Mouse (Mus musculus): ENCODE measurements at regions not wholly inside any gene's neighbourhood (a gene's known extent, or its start where the extent isn't known, plus 50 kb on each side); places are given as distances from the start of the nearest gene placed in this dataset.
A peak's percentile ranks its signal among the peaks of the same experiment; 100 is the strongest.

GRCm38 (mm10) chr11:19356151-19356550, 337.4 kb upstream of the Meis1 start:
- DNase-seq (ENCODE audit: low read depth): no peak

DNA sequence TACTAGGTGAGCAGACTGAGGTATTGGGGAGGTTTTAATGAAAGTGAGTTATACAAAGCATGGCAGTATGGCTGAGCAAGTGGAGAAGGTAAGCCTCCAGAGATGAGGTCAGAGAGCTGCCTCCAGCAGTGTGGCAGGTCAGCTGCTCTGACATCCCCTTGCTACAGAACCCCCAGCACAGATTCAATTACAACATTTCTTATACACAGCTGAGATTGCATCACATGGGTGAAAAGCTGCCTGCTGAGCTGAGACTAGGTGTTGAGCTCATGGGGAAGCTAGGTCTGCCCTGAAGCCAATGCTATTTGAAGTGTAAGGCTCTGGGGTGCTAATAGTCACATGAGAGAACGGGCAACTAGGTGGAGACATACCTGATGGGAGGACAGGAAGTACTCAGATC, 350.4 kb upstream of the Meis1 start:
- TF ChIP-seq CTCF (IDR thresholded peaks at IDR 0.05; ENCODE audit: borderline replicate concordance, extremely low read depth, insufficient read depth, insufficient read length) (no peak), POLR2A (IDR thresholded peaks at IDR 0.05; ENCODE audit: borderline replicate concordance, extremely low read depth, insufficient read depth, insufficient read length, poor library complexity, severe bottlenecking) (no peak)

More at GRCm38 (mm10) chr11:19356151-19356550, 337.4 kb upstream of the Meis1 start:
- TF ChIP-seq POLR2A (IDR thresholded peaks at IDR 0.05; ENCODE audit: borderline replicate concordance, extremely low read depth, insufficient read depth, insufficient read length, poor library complexity, severe bottlenecking) (no peak), CTCF (IDR thresholded peaks at IDR 0.05; ENCODE audit: borderline replicate concordance, extremely low read depth, insufficient read depth, insufficient read length) (no peak)

DNA sequence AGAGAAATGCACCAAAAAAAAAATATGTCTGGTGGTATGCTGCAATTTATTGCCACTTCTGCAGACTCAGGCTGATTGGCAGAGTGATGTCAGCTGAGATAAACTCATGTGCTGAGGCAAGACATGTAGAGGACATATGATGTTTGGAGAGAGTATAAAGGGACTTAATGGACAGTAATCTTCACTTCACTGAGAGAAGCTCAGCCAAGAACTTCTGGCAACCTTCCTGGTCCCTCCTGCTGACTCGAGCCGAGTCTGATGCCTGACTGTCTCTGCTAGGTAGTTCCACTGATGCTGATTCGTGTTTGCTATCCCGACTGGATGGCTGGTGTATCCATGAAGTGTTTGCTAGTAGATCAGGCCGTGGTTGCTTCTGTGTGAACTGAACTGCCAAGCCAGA, 354.7 kb upstream of the Meis1 start:
- peak; percentile 15 for DNase-seq (ENCODE audit: low read depth)

More for the DNA sequence above, 350.4 kb upstream of the Meis1 start:
- DNase-seq (ENCODE audit: low read depth): no peak

DNA sequence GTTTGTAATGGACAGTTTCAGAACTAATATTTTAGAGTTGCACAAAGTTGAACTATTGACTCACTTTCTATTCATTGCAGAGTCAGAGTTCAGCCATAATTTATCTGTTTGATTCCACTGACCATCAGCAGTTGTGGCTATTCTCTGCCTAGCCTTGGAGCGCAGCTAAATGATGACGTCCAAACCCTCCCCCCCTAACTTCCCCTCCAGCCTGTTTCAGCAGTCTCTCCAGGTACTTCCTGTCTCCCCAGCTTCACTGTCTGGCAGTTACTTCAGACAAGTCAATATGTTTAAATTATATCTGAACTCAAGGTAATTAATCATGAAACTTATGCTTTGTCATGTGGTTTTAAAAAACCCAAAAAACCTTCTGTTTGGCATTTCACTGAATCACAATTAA, 362.1 kb upstream of the Meis1 start:
- no peak for TF ChIP-seq CTCF (IDR thresholded peaks at IDR 0.05; ENCODE audit: borderline replicate concordance, extremely low read depth, insufficient read depth, insufficient read length)
- no peak for TF ChIP-seq POLR2A (IDR thresholded peaks at IDR 0.05; ENCODE audit: borderline replicate concordance, extremely low read depth, insufficient read depth, insufficient read length, poor library complexity, severe bottlenecking)
- no peak for DNase-seq (ENCODE audit: low read depth)

More for the DNA sequence above, 354.7 kb upstream of the Meis1 start:
- TF ChIP-seq POLR2A (IDR thresholded peaks at IDR 0.05; ENCODE audit: borderline replicate concordance, extremely low read depth, insufficient read depth, insufficient read length, poor library complexity, severe bottlenecking) (no peak), CTCF (IDR thresholded peaks at IDR 0.05; ENCODE audit: borderline replicate concordance, extremely low read depth, insufficient read depth, insufficient read length) (no peak)

GRCm38 (mm10) chr11:19389136-19389535, 370.4 kb upstream of the Meis1 start:
- DNase-seq (ENCODE audit: low read depth): no peak
- TF ChIP-seq CTCF (IDR thresholded peaks at IDR 0.05; ENCODE audit: borderline replicate concordance, extremely low read depth, insufficient read depth, insufficient read length) (no peak), POLR2A (IDR thresholded peaks at IDR 0.05; ENCODE audit: borderline replicate concordance, extremely low read depth, insufficient read depth, insufficient read length, poor library complexity, severe bottlenecking) (no peak)

- DNase-seq (ENCODE audit: low read depth): no peak
- TF ChIP-seq CTCF (IDR thresholded peaks at IDR 0.05; ENCODE audit: borderline replicate concordance, extremely low read depth, insufficient read depth, insufficient read length) (no peak), POLR2A (IDR thresholded peaks at IDR 0.05; ENCODE audit: borderline replicate concordance, extremely low read depth, insufficient read depth, insufficient read length, poor library complexity, severe bottlenecking) (no peak)
These were observed 373.4 kb upstream of the Meis1 start for GRCm38 (mm10) chr11:19392190-19392589.

GRCm38 (mm10) chr11:19394372-19394771, 375.6 kb upstream of the Meis1 start:
- no peak for TF ChIP-seq POLR2A (IDR thresholded peaks at IDR 0.05; ENCODE audit: borderline replicate concordance, extremely low read depth, insufficient read depth, insufficient read length, poor library complexity, severe bottlenecking)
- TF ChIP-seq CTCF (IDR thresholded peaks at IDR 0.05; ENCODE audit: borderline replicate concordance, extremely low read depth, insufficient read depth, insufficient read length): no peak
- DNase-seq (ENCODE audit: low read depth): no peak

GRCm38 (mm10) chr11:19400396-19400795, 381.6 kb upstream of the Meis1 start:
- no peak for DNase-seq (ENCODE audit: low read depth)
- TF ChIP-seq CTCF (IDR thresholded peaks at IDR 0.05; ENCODE audit: borderline replicate concordance, extremely low read depth, insufficient read depth, insufficient read length) (no peak), POLR2A (IDR thresholded peaks at IDR 0.05; ENCODE audit: borderline replicate concordance, extremely low read depth, insufficient read depth, insufficient read length, poor library complexity, severe bottlenecking) (no peak)

DNA sequence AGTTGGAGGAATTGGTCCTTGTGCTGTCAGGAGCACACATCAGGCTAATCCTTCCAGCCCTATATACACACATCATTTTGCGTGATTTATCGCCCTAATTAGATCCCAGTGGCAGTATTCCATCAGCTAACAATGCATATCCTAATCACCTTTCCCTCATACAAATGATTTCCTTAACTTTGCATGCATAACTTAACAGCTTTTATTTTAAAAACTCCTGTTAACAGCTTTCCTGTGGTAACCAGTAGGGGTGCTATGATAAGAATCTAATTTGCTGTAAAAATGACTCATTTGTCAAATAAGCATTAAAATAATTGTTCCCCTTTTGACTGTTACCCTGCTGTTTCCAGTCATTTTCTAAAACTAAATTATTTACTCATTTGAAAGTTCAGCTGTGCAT, 401.4 kb upstream of the Meis1 start:
- peak; percentile 70 for DNase-seq (ENCODE audit: low read depth)
- TF ChIP-seq POLR2A (IDR thresholded peaks at IDR 0.05; ENCODE audit: borderline replicate concordance, extremely low read depth, insufficient read depth, insufficient read length, poor library complexity, severe bottlenecking) (no peak), CTCF (IDR thresholded peaks at IDR 0.05; ENCODE audit: borderline replicate concordance, extremely low read depth, insufficient read depth, insufficient read length) (no peak)

GRCm38 (mm10) chr11:19423268-19423667, 404.5 kb upstream of the Meis1 start:
- TF ChIP-seq CTCF (IDR thresholded peaks at IDR 0.05; ENCODE audit: borderline replicate concordance, extremely low read depth, insufficient read depth, insufficient read length) (no peak), POLR2A (IDR thresholded peaks at IDR 0.05; ENCODE audit: borderline replicate concordance, extremely low read depth, insufficient read depth, insufficient read length, poor library complexity, severe bottlenecking) (no peak)
- DNase-seq (ENCODE audit: low read depth): no peak

- DNase-seq (ENCODE audit: low read depth): no peak
These were observed 405.3 kb upstream of the Meis1 start for GRCm38 (mm10) chr11:19423841-19424815.

DNA sequence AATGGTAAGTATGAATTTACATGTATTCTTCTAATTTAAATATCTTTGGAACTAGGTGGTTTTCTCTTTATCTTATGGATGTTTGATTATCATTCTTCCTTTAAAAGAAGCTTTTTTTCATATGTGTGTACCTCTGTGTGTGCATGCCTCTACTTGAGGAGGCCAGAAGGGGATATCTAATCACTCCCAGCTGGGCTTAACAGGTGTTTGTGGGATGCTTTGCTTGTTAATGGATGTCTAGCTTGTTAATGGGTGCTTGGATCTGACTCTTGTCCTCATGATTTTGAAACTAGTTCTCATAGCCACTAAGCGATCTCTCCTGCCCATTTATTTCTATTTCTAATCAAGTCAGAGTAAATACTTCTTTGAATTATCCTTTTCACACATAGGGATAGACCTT, 408.8 kb upstream of the Meis1 start:
- TF ChIP-seq POLR2A (IDR thresholded peaks at IDR 0.05; ENCODE audit: borderline replicate concordance, extremely low read depth, insufficient read depth, insufficient read length, poor library complexity, severe bottlenecking) (no peak), CTCF (IDR thresholded peaks at IDR 0.05; ENCODE audit: borderline replicate concordance, extremely low read depth, insufficient read depth, insufficient read length) (no peak)
- no peak for DNase-seq (ENCODE audit: low read depth)

More at GRCm38 (mm10) chr11:19423841-19424815, 405.3 kb upstream of the Meis1 start:
- no peak for TF ChIP-seq CTCF (IDR thresholded peaks at IDR 0.05; ENCODE audit: borderline replicate concordance, extremely low read depth, insufficient read depth, insufficient read length)
- TF ChIP-seq POLR2A (IDR thresholded peaks at IDR 0.05; ENCODE audit: borderline replicate concordance, extremely low read depth, insufficient read depth, insufficient read length, poor library complexity, severe bottlenecking): no peak

Data from brain, embryonic 14.5 days (tissue).